Mouse (Mus musculus) embryonic facial prominence, embryonic 11.5 days (tissue): ENCODE measurements around the gene 1500015O10Rik. TPM values are rescaled to one million over a fixed set of nuclear protein-coding genes. Genes with fewer than 3 reads are reported as not detected.

Source experiments
- ATAC-seq: fragments of 200-750 bp; cut with Nextera tagmentation; replicated peaks from 2 replicates; pipeline ENCODE4 v1.8.0; 2017; ENCODE audit warnings: low read depth; ENCODE audit not compliant: insufficient number of reproducible peaks, low FRiP score, low TSS enrichment
- DNase-seq: peaks from one replicate; pipeline ENCODE4 v3.0.0-alpha.2; 2015; ENCODE audit warnings: low spot score
- H3K27ac ChIP-seq: fragments of 300-500 bp; sonication (generic); replicated peaks from 2 replicates; pipeline ENCODE4 v1.5.1; 2014; ENCODE audit warnings: mild to moderate bottlenecking, low read depth, low read length, control low read depth
- H3K27me3 ChIP-seq: fragments of 300-500 bp; sonication (generic); 2 replicates; pipeline ENCODE4 v1.6.1; 2014; ENCODE audit warnings: mild to moderate bottlenecking, low read length, moderate library complexity, mixed read lengths; ENCODE audit not compliant: control insufficient read depth, insufficient read depth
- H3K36me3 ChIP-seq: fragments of 300-500 bp; sonication (generic); replicated peaks from 2 replicates; pipeline ENCODE4 v1.6.1; 2014; ENCODE audit warnings: low read depth, mild to moderate bottlenecking, low read length, moderate library complexity, mixed read lengths; ENCODE audit not compliant: control insufficient read depth, insufficient read depth
- H3K4me1 ChIP-seq: fragments of 300-500 bp; sonication (generic); 2 replicates; pipeline ENCODE4 v1.6.1; 2014; ENCODE audit warnings: low read length, mixed read lengths; ENCODE audit not compliant: control insufficient read depth, insufficient read depth
- H3K4me2 ChIP-seq: fragments of 300-500 bp; sonication (generic); 2 replicates; pipeline ENCODE4 v1.6.1; 2014; ENCODE audit warnings: low read depth, mild to moderate bottlenecking, control low read depth, low read length, moderate library complexity
- H3K4me3 ChIP-seq: fragments of 300-500 bp; sonication (generic); 2 replicates; pipeline ENCODE4 v1.5.1; 2014; ENCODE audit warnings: low read depth, low read length, control low read depth
- H3K9ac ChIP-seq: fragments of 300-500 bp; sonication (generic); replicated peaks from 2 replicates; pipeline ENCODE4 v1.6.1; 2014; ENCODE audit warnings: mild to moderate bottlenecking, control low read depth, low read length
- H3K9me3 ChIP-seq: fragments of 300-500 bp; sonication (generic); replicated peaks from 2 replicates; pipeline ENCODE4 v1.6.1; 2016; ENCODE audit warnings: mild to moderate bottlenecking, low read length, inconsistent platforms, mixed read lengths; ENCODE audit not compliant: control insufficient read depth
- WGBS: fragments of 180-500 bp; shearing (Covaris S2); extraction: QIAGEN DNeasy Blood & Tissue Kit; methylation state at CpG from one replicate; pipeline ENCODE4 v1.1.7; 2014; 5-methylcytosine and 5-hydroxymethylcytosine counted together
- polyA plus RNA-seq: library from polyadenylated mRNA; unstranded; fragments of >200 nt; fragmentation: Nextera tagmentation; extraction: Ambion mirVana; gene quantifications from 2 replicates; pipeline ENCODE4 v1.2.1, GENCODE M21; 2014

1500015O10Rik gene
- polyA plus RNA-seq, 1 experiment from 2014 or later = 0.48 TPM

GRCm38 (mm10) chr1:43718793-43719192 lies 11.6 kb upstream of the 1500015O10Rik start:
- WGBS = 85% methylated on average over 2 of the region's 2 CpGs
- no peaks in the 10 kb centered on the region for H3K36me3 ChIP-seq
- H3K27ac ChIP-seq = no peak overlapping the region
- no peaks in the 10 kb centered on the region for H3K4me1 ChIP-seq
- no peak overlapping the region for H3K4me3 ChIP-seq
- H3K27me3 ChIP-seq = no peaks in the 10 kb centered on the region
- DNase-seq = no peak
- H3K4me2 ChIP-seq = no peak overlapping the region
- ATAC-seq = no peak
- no peaks in the 10 kb centered on the region for H3K9me3 ChIP-seq
- H3K9ac ChIP-seq = no peak overlapping the region

- Histone ChIP-seq H3K4me2 (no peak overlapping the region), H3K4me1 (no peaks in the 10 kb centered on the region), H3K36me3 (no peaks in the 10 kb centered on the region), H3K4me3 (no peak overlapping the region), H3K9ac (no peak overlapping the region), H3K9me3 (no peaks in the 10 kb centered on the region), H3K27ac (no peak overlapping the region), H3K27me3 (no peaks in the 10 kb centered on the region)
- no peak for ATAC-seq
- DNase-seq = no peak
- 74% methylated on average over 1 of the region's 1 CpGs for WGBS
These were observed 7.9 kb upstream of the 1500015O10Rik start for GRCm38 (mm10) chr1:43722459-43722858.

- no peaks in the 10 kb centered on the region for H3K9me3 ChIP-seq
- DNase-seq (no peak), ATAC-seq (no peak)
- WGBS = 73% methylated on average over 4 of the region's 4 CpGs
- H3K9ac ChIP-seq = no peak overlapping the region
- no peaks in the 10 kb centered on the region for H3K36me3 ChIP-seq
- no peak overlapping the region for H3K27ac ChIP-seq
- H3K27me3 ChIP-seq = no peaks in the 10 kb centered on the region
- H3K4me3 ChIP-seq = no peak overlapping the region
- H3K4me2 ChIP-seq = no peak overlapping the region
- H3K4me1 ChIP-seq = no peaks in the 10 kb centered on the region
These were observed 1.7 kb downstream of the 1500015O10Rik start for GRCm38 (mm10) chr1:43732100-43732499.

- no peak overlapping the region for H3K4me2 ChIP-seq
- no peaks in the 10 kb centered on the region for H3K4me1 ChIP-seq
- no peak overlapping the region for H3K4me3 ChIP-seq
- no peaks in the 10 kb centered on the region for H3K36me3 ChIP-seq
- H3K27ac ChIP-seq = no peak overlapping the region
- ATAC-seq (no peak), DNase-seq (no peak)
- H3K27me3 ChIP-seq = no peaks in the 10 kb centered on the region
- no peaks in the 10 kb centered on the region for H3K9me3 ChIP-seq
- WGBS = 82% methylated on average over 1 of the region's 1 CpGs
- no peak overlapping the region for H3K9ac ChIP-seq
These were observed 2.3 kb downstream of the 1500015O10Rik start for GRCm38 (mm10) chr1:43732657-43733056.

GRCm38 (mm10) chr1:43737812-43738518 lies 7.6 kb downstream of the 1500015O10Rik start:
- H3K36me3 ChIP-seq = no peaks in the 10 kb centered on the region
- H3K9me3 ChIP-seq = no peaks in the 10 kb centered on the region
- WGBS = 74% methylated on average over 7 of the region's 7 CpGs
- H3K4me1 ChIP-seq = no peaks in the 10 kb centered on the region
- H3K9ac ChIP-seq = no peak overlapping the region
- no peaks in the 10 kb centered on the region for H3K27me3 ChIP-seq
- no peak overlapping the region for H3K4me3 ChIP-seq
- no peak overlapping the region for H3K27ac ChIP-seq
- DNase-seq (peak; percentile 75), ATAC-seq (no peak)
- H3K4me2 ChIP-seq = no peak overlapping the region

- no peak overlapping the region for H3K27ac ChIP-seq
- no peak overlapping the region for H3K4me2 ChIP-seq
- WGBS = 88% methylated on average over 10 of the region's 10 CpGs
- H3K4me3 ChIP-seq = no peak overlapping the region
- DNase-seq (no peak), ATAC-seq (no peak)
- H3K9ac ChIP-seq = no peak overlapping the region
- no peaks in the 10 kb centered on the region for H3K36me3 ChIP-seq
- H3K9me3 ChIP-seq = no peaks in the 10 kb centered on the region
- no peaks in the 10 kb centered on the region for H3K27me3 ChIP-seq
- no peaks in the 10 kb centered on the region for H3K4me1 ChIP-seq
These were observed 8.1 kb downstream of the 1500015O10Rik start for GRCm38 (mm10) chr1:43738519-43738894.

GRCm38 (mm10) chr1:43754448-43755312 lies 24.3 kb downstream of the 1500015O10Rik start:
- Histone ChIP-seq H3K4me1 (no peaks in the 10 kb centered on the region), H3K27me3 (no peaks in the 10 kb centered on the region), H3K4me2 (no peak overlapping the region), H3K36me3 (no peaks in the 10 kb centered on the region), H3K27ac (no peak overlapping the region), H3K9ac (no peak overlapping the region), H3K4me3 (no peak overlapping the region), H3K9me3 (no peaks in the 10 kb centered on the region)
- no peak for ATAC-seq
- WGBS = 93% methylated on average over 8 of the region's 8 CpGs
- DNase-seq = no peak

GRCm38 (mm10) chr1:43760085-43760484 lies 29.7 kb downstream of the 1500015O10Rik start:
- Histone ChIP-seq H3K9ac (no peak overlapping the region), H3K4me1 (no peaks in the 10 kb centered on the region), H3K4me2 (no peak overlapping the region), H3K27ac (no peak overlapping the region), H3K36me3 (no peaks in the 10 kb centered on the region), H3K27me3 (no peaks in the 10 kb centered on the region), H3K4me3 (no peak overlapping the region), H3K9me3 (no peaks in the 10 kb centered on the region)
- DNase-seq (peak; percentile 9), ATAC-seq (no peak)
